Mouse (Mus musculus) G1E (cell line): ENCODE measurements at regions not wholly inside any gene's neighbourhood (a gene's known extent, or its start where the extent isn't known, plus 50 kb on each side); places are given as distances from the start of the nearest gene placed in this dataset.

Experiments used
- CTCF ChIP-seq: IDR thresholded peaks from 2 replicates; pipeline ENCODE4 v1.5.1; 2012; ENCODE audit warnings: low read depth, low read length, inconsistent platforms, mixed read lengths
- GATA1 ChIP-seq: IDR thresholded peaks from 2 replicates; pipeline ENCODE4 v1.6.1; 2012; ENCODE audit warnings: borderline replicate concordance, low read length, inconsistent platforms, mixed read lengths

DNA sequence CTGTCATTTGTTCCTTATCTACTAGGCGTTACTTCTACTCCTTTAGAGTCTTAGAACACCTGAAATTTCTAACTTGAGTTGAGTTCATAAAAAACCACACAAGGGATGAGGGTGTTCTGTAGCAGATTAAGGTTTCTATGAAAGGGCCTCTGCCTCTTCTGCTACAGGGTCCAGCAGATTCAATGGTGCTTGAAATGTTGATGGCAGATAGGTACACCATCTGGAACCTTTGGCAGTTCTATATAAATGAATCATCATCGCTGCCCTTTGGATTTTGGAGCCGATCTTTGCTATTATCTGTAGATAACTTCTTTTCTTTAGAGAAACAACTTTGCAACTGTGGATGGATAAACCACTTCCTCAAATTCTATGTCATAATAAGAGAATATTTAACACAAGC lies 483.9 kb upstream of the Pappa start:
- TF ChIP-seq CTCF (no peak), GATA1 (no peak)
